ENCODE assay signal across 22 mouse cellular contexts in the genomic region with DNA sequence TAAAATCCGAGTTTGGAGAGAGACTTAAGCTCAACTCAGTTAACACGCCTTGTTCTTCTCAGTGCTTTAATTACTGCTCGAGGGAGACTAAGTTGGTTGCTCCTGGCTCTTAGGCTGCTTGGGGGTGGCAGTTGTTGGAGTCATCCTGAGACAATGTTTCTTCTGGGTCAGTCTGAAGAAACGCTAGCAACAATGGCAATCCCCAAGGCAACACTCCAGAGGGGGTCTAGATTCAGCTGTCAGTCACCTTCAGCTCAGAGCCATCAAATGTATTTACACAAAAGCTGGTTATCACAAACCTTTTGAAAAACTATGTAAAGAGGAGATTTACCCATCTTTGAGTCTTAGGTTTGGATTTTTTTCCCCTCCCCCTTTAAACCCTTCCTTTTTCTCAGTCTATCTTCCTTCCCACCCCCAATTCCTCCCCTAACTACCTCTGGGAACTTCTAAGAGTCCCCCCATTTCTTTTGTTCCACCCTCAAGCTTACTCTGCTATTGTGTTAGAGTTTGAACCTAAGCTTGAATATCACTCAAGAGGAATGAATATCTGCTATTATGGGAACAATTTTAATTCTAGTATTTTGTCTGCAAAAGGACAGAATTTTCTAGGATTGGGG.
DNase-seq lines count a peak whose midpoint lies in the region; ATAC-seq and TF ChIP-seq lines count a peak whose summit lies in the region.
"Had no signal": no experiment of that assay in that cellular context is flagged by ENCODE, and none has a peak within 500 bp of the region (broad histone marks: within the 10 kb centered on the region; RNA-seq: fewer than 3 reads in every experiment).

No protein-coding gene starts in this region.

- peaks cover 29% of the 10 kb centered on the region for H3K4me1 ChIP-seq in midbrain, embryonic 10.5 days
- no peaks in the 10 kb centered on the region for H3K4me1 ChIP-seq in midbrain, postnatal 0 days (ENCODE audit: insufficient read depth, low read length)
- H3K4me1 ChIP-seq in ES-E14 (ENCODE audit: control insufficient read depth in 2 of 2, insufficient read depth in 2 of 2, low read length in 2 of 2, poor library complexity in 1 of 2), result no peaks in the 10 kb centered on the region
- no peaks in the 10 kb centered on the region for H3K4me1 ChIP-seq in embryonic facial prominence, embryonic 14.5 days (ENCODE audit: control insufficient read depth, insufficient read depth, low read length)
- H3K4me1 ChIP-seq: kidney, embryonic 15.5 days; liver, embryonic 13.5 days had no signal

- peak; percentile 60 for DNase-seq in midbrain, embryonic 10.5 days (ENCODE audit: low spot score)
- no peak for DNase-seq in midbrain, postnatal 0 days (ENCODE audit: low spot score)
- peak; percentile 11 for DNase-seq in ES-E14 (ENCODE audit: low read depth, low spot score)
- DNase-seq in embryo, embryonic 10 days (ENCODE audit: low spot score), result peak; percentile 21
- DNase-seq in embryonic facial prominence, embryonic 14.5 days (ENCODE audit: low spot score), result peak; percentile 16
- no peak for DNase-seq in left cerebral cortex, postnatal 10 days (ENCODE audit: extremely low spot score in 1 of 2, low spot score in 2 of 2)
- DNase-seq in thymus, adult 18-20 months, result no peak
- DNase-seq: adrenal gland, postnatal 36 days; B cell, adult 2 months; cerebellum, adult 11-12 months; cerebellum, postnatal 10 days; heart, postnatal 4 days; layer of hippocampus, postnatal 36 days; liver, embryonic 13.5 days; lung, adult 2 months; lung, postnatal 14 days; right cerebral cortex, postnatal 25 days; spleen, adult 18-20 months; thymus, postnatal 36 days had no signal

- intact Hi-C loops in left cerebral cortex, postnatal 10 days (cut with DNase I), result no loop called here

- H3K9me3 ChIP-seq in midbrain, embryonic 10.5 days (replicated peaks), result no peaks in the 10 kb centered on the region
- no peaks in the 10 kb centered on the region for H3K9me3 ChIP-seq in midbrain, postnatal 0 days (ENCODE audit: low read length)
- no peaks in the 10 kb centered on the region for H3K9me3 ChIP-seq in ES-E14 (ENCODE audit: control insufficient read depth, insufficient read depth, low read depth, low read length)
- no peaks in the 10 kb centered on the region for H3K9me3 ChIP-seq in embryonic facial prominence, embryonic 14.5 days (ENCODE audit: control insufficient read depth, low read length)
- H3K9me3 ChIP-seq: forebrain, embryonic 12.5 days; kidney, embryonic 15.5 days; liver, embryonic 13.5 days had no signal

- H3K4me2 ChIP-seq in midbrain, postnatal 0 days (ENCODE audit: low read depth, low read length, poor library complexity, severe bottlenecking), result no peak overlapping the region
- no peak overlapping the region for H3K4me2 ChIP-seq in embryonic facial prominence, embryonic 14.5 days (ENCODE audit: low read depth, low read length)
- H3K4me2 ChIP-seq: forebrain, embryonic 12.5 days; kidney, embryonic 15.5 days; liver, embryonic 13.5 days had no signal

- TF ChIP-seq CTCF in midbrain, postnatal 0 days (IDR thresholded peaks at IDR 0.05), result no peak

- H3K4me3 ChIP-seq in midbrain, embryonic 10.5 days, result no peak overlapping the region
- no peak overlapping the region for H3K4me3 ChIP-seq in midbrain, postnatal 0 days (ENCODE audit: low read depth, low read length)
- no peak overlapping the region for H3K4me3 ChIP-seq in ES-E14 (ENCODE audit: insufficient read depth in 1 of 2, low read depth in 1 of 2, low read length in 2 of 2, poor library complexity in 1 of 2, severe bottlenecking in 1 of 2)
- H3K4me3 ChIP-seq in embryonic facial prominence, embryonic 14.5 days (ENCODE audit: low read depth, low read length), result no peak overlapping the region
- H3K4me3 ChIP-seq: forebrain, embryonic 12.5 days; kidney, embryonic 15.5 days; liver, embryonic 13.5 days had no signal

- H3K36me3 ChIP-seq in midbrain, embryonic 10.5 days, result no peaks in the 10 kb centered on the region
- no peaks in the 10 kb centered on the region for H3K36me3 ChIP-seq in midbrain, postnatal 0 days (ENCODE audit: insufficient read depth, low read length)
- H3K36me3 ChIP-seq in ES-E14 (ENCODE audit: control insufficient read depth, insufficient read depth, low read length, poor library complexity, severe bottlenecking), result no peaks in the 10 kb centered on the region
- no peaks in the 10 kb centered on the region for H3K36me3 ChIP-seq in embryonic facial prominence, embryonic 14.5 days (ENCODE audit: control insufficient read depth, insufficient read depth, low read length)
- H3K36me3 ChIP-seq: forebrain, embryonic 12.5 days; kidney, embryonic 15.5 days; liver, embryonic 13.5 days had no signal

- in situ Hi-C loops in ES-E14 (cut with MboI; ENCODE audit: low sequenced_read_pairs in 2 of 2, unreplicated experiment in 2 of 2), result no loop called here

- WGBS in midbrain, embryonic 10.5 days, result 6% methylated on average over 4 of the region's 4 CpGs
- WGBS in midbrain, postnatal 0 days, result 12% methylated on average over 4 of the region's 4 CpGs
- WGBS in embryonic facial prominence, embryonic 14.5 days, result 19% methylated on average over 4 of the region's 4 CpGs

- peak overlapping the region; percentile 63 for H3K27ac ChIP-seq in midbrain, embryonic 10.5 days (replicated peaks)
- no peak overlapping the region for H3K27ac ChIP-seq in midbrain, postnatal 0 days (ENCODE audit: low read depth, low read length)
- no peak overlapping the region for H3K27ac ChIP-seq in ES-E14 (ENCODE audit: insufficient read depth, low read depth, low read length, poor library complexity, severe bottlenecking)
- no peak overlapping the region for H3K27ac ChIP-seq in embryonic facial prominence, embryonic 14.5 days (replicated peaks; ENCODE audit: low read depth, low read length)
- H3K27ac ChIP-seq: forebrain, embryonic 12.5 days; kidney, embryonic 15.5 days; liver, embryonic 13.5 days had no signal

- no peaks in the 10 kb centered on the region for H3K27me3 ChIP-seq in midbrain, embryonic 10.5 days (ENCODE audit: low read depth, poor library complexity, severe bottlenecking)
- no peaks in the 10 kb centered on the region for H3K27me3 ChIP-seq in midbrain, postnatal 0 days (ENCODE audit: insufficient read depth, low read length)
- no peaks in the 10 kb centered on the region for H3K27me3 ChIP-seq in embryonic facial prominence, embryonic 14.5 days (replicated peaks; ENCODE audit: control insufficient read depth, insufficient read depth, low read length)
- H3K27me3 ChIP-seq: CH12.LX; kidney, embryonic 15.5 days; liver, embryonic 13.5 days had no signal

- no peak for ATAC-seq in midbrain, postnatal 0 days (ENCODE audit: low FRiP score)
- ATAC-seq in embryonic facial prominence, embryonic 14.5 days (ENCODE audit: low read depth), result no peak

- H3K9ac ChIP-seq in midbrain, postnatal 0 days (replicated peaks; ENCODE audit: low read length, poor library complexity, severe bottlenecking), result no peak overlapping the region
- H3K9ac ChIP-seq in ES-E14 (ENCODE audit: insufficient read depth, low read depth, low read length, poor library complexity, severe bottlenecking), result no peak overlapping the region
- no peak overlapping the region for H3K9ac ChIP-seq in embryonic facial prominence, embryonic 14.5 days (ENCODE audit: low read depth, low read length)
- H3K9ac ChIP-seq: forebrain, embryonic 12.5 days; kidney, embryonic 15.5 days; liver, embryonic 13.5 days had no signal

TF ChIP-seq in ES-E14, 5 proteins besides CTCF, POLR2A, EP300 and RAD21:
- TF ChIP-seq MAFK (IDR thresholded peaks at IDR 0.05; ENCODE audit: insufficient read depth, low read depth, low read length), result no peak
- TF ChIP-seq HCFC1 (IDR thresholded peaks at IDR 0.05; ENCODE audit: borderline replicate concordance, insufficient read depth, low read length), result no peak
- TF ChIP-seq CHD2 (IDR thresholded peaks at IDR 0.05; ENCODE audit: low read depth, low read length), result no peak
- TF ChIP-seq ZC3H11A (IDR thresholded peaks at IDR 0.05; ENCODE audit: borderline replicate concordance, low read depth, low read length), result no peak
- no peak for TF ChIP-seq ZNF384 (IDR thresholded peaks at IDR 0.05; ENCODE audit: low read depth, low read length)
TF ChIP-seq in ES-E14: peak in this region for 0.

Comparison
In these comparisons a context has a peak if more than half of its experiments do, and no peak if none do; other contexts are left out.
1. DNase-seq: peak in midbrain, embryonic 10.5 days (single experiment), ES-E14 (single experiment), embryo, embryonic 10 days (single experiment) and embryonic facial prominence, embryonic 14.5 days (single experiment); none in midbrain, postnatal 0 days (single experiment), left cerebral cortex, postnatal 10 days (0 of 2) and thymus, adult 18-20 months (0 of 2).